Mouse (Mus musculus) cortical plate, adult 2 months (tissue): ENCODE results near the gene D630045J12Rik.

Experiments used
- CTCF ChIP-seq: fragments of 200-500 bp; IDR thresholded peaks from 2 replicates; pipeline ENCODE4 v1.5.1; 2011; ENCODE audit warnings: mild to moderate bottlenecking, control low read depth, low read length; ENCODE audit not compliant: insufficient read depth; ENCODE audit errors: extremely low read depth
- POLR2A ChIP-seq: fragments of 200-500 bp; IDR thresholded peaks from 2 replicates; pipeline ENCODE4 v1.6.1; 2011; ENCODE audit warnings: mild to moderate bottlenecking, low read length, control low read depth; ENCODE audit not compliant: insufficient read depth; ENCODE audit errors: extremely low read depth

GRCm38 (mm10) chr6:38116107-38116770, 137.6 kb downstream of the D630045J12Rik start:
- TF ChIP-seq POLR2A (no peak), CTCF (no peak)
